Mouse (Mus musculus): ENCODE results near the gene Cmtm4. TPM values are rescaled to one million over a fixed set of nuclear protein-coding genes. Genes with fewer than 3 reads are reported as not detected.

The Cmtm4 gene
- polyA plus RNA-seq, 1 experiment from 2014 or later: 3.8 TPM

DNA sequence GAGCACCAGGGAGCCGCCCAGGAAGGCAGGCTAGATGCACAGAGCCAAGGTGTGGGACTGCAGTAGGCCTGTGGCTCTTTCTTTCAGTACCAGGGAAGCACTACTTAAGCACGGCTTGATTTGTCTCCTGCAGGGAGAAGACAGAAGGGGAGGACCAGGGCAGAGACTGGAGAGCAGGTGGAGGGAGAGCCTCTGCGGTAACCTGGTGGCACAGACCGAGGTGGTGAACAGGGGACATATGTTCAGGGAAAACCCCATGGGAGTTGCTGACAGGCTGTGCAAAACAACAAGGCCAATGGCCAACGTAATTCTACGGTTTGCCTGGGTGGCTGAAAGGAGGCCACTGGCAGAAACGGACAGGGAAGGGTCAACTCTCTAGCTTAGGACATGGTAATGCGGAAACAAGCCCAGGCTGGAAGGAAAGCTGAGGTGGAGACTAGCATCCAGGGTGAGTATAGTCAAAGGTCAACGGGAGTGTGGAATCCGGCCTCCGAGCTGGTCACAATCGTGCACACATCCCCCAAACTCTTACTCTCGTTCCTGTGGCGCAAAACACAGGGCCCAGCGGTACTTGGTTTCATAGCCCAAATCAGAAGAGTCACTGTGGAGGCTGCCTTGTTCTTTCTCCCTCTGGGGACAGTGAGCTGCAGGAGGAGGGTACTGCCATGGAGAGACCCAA, 35.7 kb downstream of the Cmtm4 start:
- no peaks in the 10 kb centered on the region for H3K9me3 ChIP-seq (ENCODE audit: control insufficient read depth, low read length)
- no peaks in the 10 kb centered on the region for H3K27me3 ChIP-seq (ENCODE audit: control insufficient read depth, insufficient read depth, low read length)
- no peak overlapping the region for H3K9ac ChIP-seq (ENCODE audit: low read depth, low read length)
- WGBS: 63% methylated on average over 15 of the region's 15 CpGs
- ATAC-seq (ENCODE audit: low FRiP score) (no peak), DNase-seq (ENCODE audit: low spot score) (no peak)
- H3K4me3 ChIP-seq (ENCODE audit: low read depth, low read length): no peak overlapping the region
- H3K4me2 ChIP-seq (replicated peaks; ENCODE audit: low read depth, low read length): no peak overlapping the region
- no peak overlapping the region for H3K27ac ChIP-seq (ENCODE audit: low read depth, low read length)
- H3K4me1 ChIP-seq (replicated peaks; ENCODE audit: control insufficient read depth, insufficient read depth, low read length): no peaks in the 10 kb centered on the region
- H3K36me3 ChIP-seq (ENCODE audit: control insufficient read depth, insufficient read depth, low read length): no peaks in the 10 kb centered on the region

DNA sequence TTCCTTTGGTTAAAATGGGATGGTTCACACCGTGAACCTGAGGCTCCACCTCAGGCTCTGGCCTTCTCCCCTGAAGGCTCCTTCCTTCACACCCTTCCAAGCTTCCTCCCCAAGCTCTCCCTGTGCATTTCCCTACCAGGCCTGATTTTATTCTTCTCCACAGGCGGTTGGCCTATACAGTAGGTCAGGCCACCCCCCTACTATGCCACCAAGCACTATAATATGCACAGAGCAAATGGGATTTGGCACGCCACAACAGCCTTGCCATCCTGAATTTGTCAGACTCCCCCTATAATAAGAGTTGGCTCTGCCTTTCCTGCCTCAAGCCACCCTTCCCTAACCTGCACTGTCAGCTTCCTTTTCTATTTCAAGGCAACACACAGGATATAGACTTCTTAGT, 37.0 kb downstream of the Cmtm4 start:
- H3K4me3 ChIP-seq (ENCODE audit: low read depth, low read length): no peak overlapping the region
- H3K9me3 ChIP-seq (ENCODE audit: control insufficient read depth, low read length): no peaks in the 10 kb centered on the region
- H3K36me3 ChIP-seq (ENCODE audit: control insufficient read depth, insufficient read depth, low read length): no peaks in the 10 kb centered on the region
- H3K27me3 ChIP-seq (ENCODE audit: control insufficient read depth, insufficient read depth, low read length): no peaks in the 10 kb centered on the region
- H3K4me1 ChIP-seq (replicated peaks; ENCODE audit: control insufficient read depth, insufficient read depth, low read length): no peaks in the 10 kb centered on the region
- H3K9ac ChIP-seq (ENCODE audit: low read depth, low read length): no peak overlapping the region
- 86% methylated on average over 3 of the region's 3 CpGs for WGBS
- DNase-seq (ENCODE audit: low spot score): no peak
- no peak overlapping the region for H3K27ac ChIP-seq (ENCODE audit: low read depth, low read length)
- ATAC-seq (ENCODE audit: low FRiP score): no peak
- no peak overlapping the region for H3K4me2 ChIP-seq (replicated peaks; ENCODE audit: low read depth, low read length)

DNA sequence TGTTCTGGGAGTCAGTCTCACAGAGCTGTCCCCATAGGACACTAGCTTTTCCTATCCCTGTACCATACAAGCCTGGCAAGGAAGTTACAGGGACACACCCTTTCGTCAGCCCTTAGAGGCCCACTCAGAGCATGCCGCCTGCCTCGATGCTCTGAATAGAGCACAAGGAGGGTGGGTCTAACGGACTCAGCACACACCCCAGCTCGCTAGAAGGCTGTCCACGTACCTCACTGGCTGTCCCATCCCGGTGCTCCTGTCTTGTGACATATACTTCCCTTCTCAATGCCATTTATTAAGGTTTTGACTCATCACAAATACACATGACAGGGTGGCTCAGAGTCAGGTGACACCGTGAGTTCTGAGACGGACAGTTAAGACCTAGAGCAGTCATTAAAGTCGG, 41.1 kb downstream of the Cmtm4 start:
- DNase-seq (ENCODE audit: low spot score): no peak
- no peak for ATAC-seq (ENCODE audit: low FRiP score)
- H3K9me3 ChIP-seq (ENCODE audit: control insufficient read depth, low read length): no peaks in the 10 kb centered on the region
- H3K36me3 ChIP-seq (ENCODE audit: control insufficient read depth, insufficient read depth, low read length): no peaks in the 10 kb centered on the region
- no peaks in the 10 kb centered on the region for H3K27me3 ChIP-seq (ENCODE audit: control insufficient read depth, insufficient read depth, low read length)
- no peak overlapping the region for H3K4me3 ChIP-seq (ENCODE audit: low read depth, low read length)
- no peak overlapping the region for H3K27ac ChIP-seq (ENCODE audit: low read depth, low read length)
- no peaks in the 10 kb centered on the region for H3K4me1 ChIP-seq (replicated peaks; ENCODE audit: control insufficient read depth, insufficient read depth, low read length)
- H3K9ac ChIP-seq (ENCODE audit: low read depth, low read length): no peak overlapping the region
- WGBS: 90% methylated on average over 10 of the region's 10 CpGs
- no peak overlapping the region for H3K4me2 ChIP-seq (replicated peaks; ENCODE audit: low read depth, low read length)

DNA sequence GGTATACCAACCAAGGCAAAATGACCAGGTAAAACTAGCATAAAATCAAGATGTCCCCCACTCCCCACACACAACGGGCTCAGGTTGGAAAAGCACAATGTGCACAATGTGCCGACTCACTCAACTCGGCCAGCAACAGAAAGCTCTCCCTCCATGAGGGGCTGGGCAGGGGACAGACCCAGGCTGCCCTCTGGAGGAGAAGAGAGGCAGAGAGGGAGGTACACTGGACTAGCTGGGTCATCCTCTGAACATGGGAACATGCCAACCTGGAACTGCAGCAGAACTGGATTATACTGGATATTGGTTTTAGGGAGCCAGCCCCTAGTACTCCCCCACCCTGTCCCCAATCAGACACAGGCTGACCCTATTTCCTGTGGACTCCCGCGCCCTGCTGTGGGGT, 42.4 kb downstream of the Cmtm4 start:
- no peak overlapping the region for H3K27ac ChIP-seq (ENCODE audit: low read depth, low read length)
- ATAC-seq (ENCODE audit: low FRiP score) (peak; percentile 64), DNase-seq (ENCODE audit: low spot score) (no peak)
- no peak overlapping the region for H3K4me2 ChIP-seq (replicated peaks; ENCODE audit: low read depth, low read length)
- no peaks in the 10 kb centered on the region for H3K36me3 ChIP-seq (ENCODE audit: control insufficient read depth, insufficient read depth, low read length)
- 66% methylated on average over 5 of the region's 5 CpGs for WGBS
- no peak overlapping the region for H3K4me3 ChIP-seq (ENCODE audit: low read depth, low read length)
- no peak overlapping the region for H3K9ac ChIP-seq (ENCODE audit: low read depth, low read length)
- H3K27me3 ChIP-seq (ENCODE audit: control insufficient read depth, insufficient read depth, low read length): no peaks in the 10 kb centered on the region
- H3K4me1 ChIP-seq (replicated peaks; ENCODE audit: control insufficient read depth, insufficient read depth, low read length): no peaks in the 10 kb centered on the region
- no peaks in the 10 kb centered on the region for H3K9me3 ChIP-seq (ENCODE audit: control insufficient read depth, low read length)

DNA sequence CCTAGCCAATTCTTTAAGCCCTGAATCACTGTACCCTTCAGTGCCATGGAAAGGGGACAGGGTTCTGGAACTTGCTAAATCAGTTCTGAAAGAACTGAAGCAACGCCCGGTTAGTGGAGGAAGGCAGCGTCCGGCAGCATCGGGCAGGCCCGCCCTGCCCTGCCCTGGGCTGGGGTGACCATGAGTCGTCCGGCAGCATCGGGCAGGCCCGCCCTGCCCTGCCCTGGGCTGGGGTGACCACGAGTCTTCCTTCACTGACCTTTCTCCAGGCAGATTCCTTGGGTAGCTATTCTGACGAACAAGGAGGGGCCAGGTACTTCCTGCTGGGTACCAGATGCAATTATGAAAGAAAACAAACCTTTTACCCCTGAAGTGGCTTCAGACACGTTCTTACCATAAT, 45.6 kb downstream of the Cmtm4 start:
- no peak for ATAC-seq (ENCODE audit: low FRiP score)
- Histone ChIP-seq H3K9ac (ENCODE audit: low read depth, low read length) (no peak overlapping the region), H3K4me3 (ENCODE audit: low read depth, low read length) (no peak overlapping the region), H3K36me3 (ENCODE audit: control insufficient read depth, insufficient read depth, low read length) (no peaks in the 10 kb centered on the region), H3K9me3 (ENCODE audit: control insufficient read depth, low read length) (no peaks in the 10 kb centered on the region), H3K27ac (ENCODE audit: low read depth, low read length) (no peak overlapping the region), H3K4me1 (replicated peaks; ENCODE audit: control insufficient read depth, insufficient read depth, low read length) (no peaks in the 10 kb centered on the region), H3K27me3 (ENCODE audit: control insufficient read depth, insufficient read depth, low read length) (no peaks in the 10 kb centered on the region), H3K4me2 (replicated peaks; ENCODE audit: low read depth, low read length) (no peak overlapping the region)
- WGBS: 89% methylated on average over 13 of the region's 13 CpGs
- no peak for DNase-seq (ENCODE audit: low spot score)

DNA sequence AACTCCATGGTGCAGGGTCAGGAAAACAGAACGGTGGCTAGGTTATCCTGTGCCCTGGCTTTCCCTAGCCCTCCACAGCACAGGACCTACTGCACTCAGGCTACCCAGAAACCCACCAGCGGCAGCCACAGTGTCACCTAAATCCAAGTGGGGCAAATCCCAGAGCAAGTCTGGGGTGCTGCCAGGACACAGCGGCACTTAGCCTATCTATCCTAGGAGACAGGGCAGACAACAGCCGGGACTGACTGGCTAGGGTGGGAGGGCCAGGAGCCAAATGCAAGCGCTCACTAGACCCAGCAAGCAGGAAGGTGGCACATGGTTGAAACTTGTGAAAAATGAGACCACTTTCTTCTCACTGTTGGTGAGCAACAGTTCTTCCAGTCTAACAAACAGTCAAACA, 46.6 kb downstream of the Cmtm4 start:
- no peaks in the 10 kb centered on the region for H3K36me3 ChIP-seq (ENCODE audit: control insufficient read depth, insufficient read depth, low read length)
- DNase-seq (ENCODE audit: low spot score) (no peak), ATAC-seq (ENCODE audit: low FRiP score) (no peak)
- H3K4me2 ChIP-seq (replicated peaks; ENCODE audit: low read depth, low read length): no peak overlapping the region
- 89% methylated on average over 5 of the region's 5 CpGs for WGBS
- H3K27ac ChIP-seq (ENCODE audit: low read depth, low read length): no peak overlapping the region
- H3K9ac ChIP-seq (ENCODE audit: low read depth, low read length): no peak overlapping the region
- no peaks in the 10 kb centered on the region for H3K27me3 ChIP-seq (ENCODE audit: control insufficient read depth, insufficient read depth, low read length)
- no peaks in the 10 kb centered on the region for H3K4me1 ChIP-seq (replicated peaks; ENCODE audit: control insufficient read depth, insufficient read depth, low read length)
- H3K9me3 ChIP-seq (ENCODE audit: control insufficient read depth, low read length): no peaks in the 10 kb centered on the region
- no peak overlapping the region for H3K4me3 ChIP-seq (ENCODE audit: low read depth, low read length)

DNA sequence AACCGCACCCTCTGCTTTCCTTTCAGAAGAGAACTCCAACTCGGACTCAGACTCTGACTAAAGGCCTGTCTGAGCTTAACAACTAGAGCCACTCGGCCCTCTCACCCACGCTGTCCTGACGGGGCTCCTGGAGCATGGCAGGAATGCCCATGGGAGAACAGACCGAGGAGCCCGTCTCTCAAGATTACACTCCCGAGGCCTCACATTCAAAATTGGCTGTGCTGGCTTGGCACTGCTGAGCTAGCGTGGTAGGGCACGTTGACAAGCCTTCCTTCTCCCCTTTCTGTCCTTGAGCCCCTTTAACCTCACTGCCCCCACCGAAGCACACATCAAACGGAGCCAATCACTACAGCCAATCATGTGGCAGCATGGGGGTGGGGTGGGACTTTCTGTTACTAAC, 48.9 kb downstream of the Cmtm4 start:
- Histone ChIP-seq H3K4me3 (ENCODE audit: low read depth, low read length) (no peak overlapping the region), H3K4me1 (replicated peaks; ENCODE audit: control insufficient read depth, insufficient read depth, low read length) (no peaks in the 10 kb centered on the region), H3K27ac (ENCODE audit: low read depth, low read length) (no peak overlapping the region), H3K4me2 (replicated peaks; ENCODE audit: low read depth, low read length) (no peak overlapping the region), H3K9ac (ENCODE audit: low read depth, low read length) (no peak overlapping the region), H3K36me3 (ENCODE audit: control insufficient read depth, insufficient read depth, low read length) (no peaks in the 10 kb centered on the region), H3K27me3 (ENCODE audit: control insufficient read depth, insufficient read depth, low read length) (no peaks in the 10 kb centered on the region), H3K9me3 (ENCODE audit: control insufficient read depth, low read length) (no peaks in the 10 kb centered on the region)
- no peak for DNase-seq (ENCODE audit: low spot score)
- WGBS: 60% methylated on average over 12 of the region's 12 CpGs
- no peak for ATAC-seq (ENCODE audit: low FRiP score)

DNA sequence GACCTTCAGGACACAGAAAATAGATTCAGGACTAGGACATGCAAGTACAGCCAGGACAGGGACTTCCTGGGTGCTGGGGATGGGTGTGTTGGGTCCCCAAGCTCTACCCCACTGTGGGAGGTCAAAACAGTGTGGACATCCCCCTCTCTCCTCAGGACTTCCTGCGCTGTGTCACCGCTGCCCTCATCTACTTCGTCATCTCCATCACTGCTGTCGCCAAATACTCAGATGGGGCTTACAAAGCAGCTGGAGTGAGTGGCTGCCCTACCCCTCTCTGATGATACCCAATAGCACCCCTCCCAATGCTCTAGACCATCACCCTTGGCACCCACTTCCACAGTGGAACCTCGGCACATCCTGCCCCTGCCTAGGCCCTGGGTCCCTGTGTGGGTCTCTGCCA, 51.0 kb downstream of the Cmtm4 start:
- Histone ChIP-seq H3K9ac (ENCODE audit: low read depth, low read length) (no peak overlapping the region), H3K27ac (ENCODE audit: low read depth, low read length) (no peak overlapping the region), H3K4me3 (ENCODE audit: low read depth, low read length) (no peak overlapping the region), H3K4me1 (replicated peaks; ENCODE audit: control insufficient read depth, insufficient read depth, low read length) (no peaks in the 10 kb centered on the region), H3K4me2 (replicated peaks; ENCODE audit: low read depth, low read length) (no peak overlapping the region), H3K9me3 (ENCODE audit: control insufficient read depth, low read length) (no peaks in the 10 kb centered on the region), H3K27me3 (ENCODE audit: control insufficient read depth, insufficient read depth, low read length) (no peaks in the 10 kb centered on the region), H3K36me3 (ENCODE audit: control insufficient read depth, insufficient read depth, low read length) (no peaks in the 10 kb centered on the region)
- ATAC-seq (ENCODE audit: low FRiP score): no peak
- no peak for DNase-seq (ENCODE audit: low spot score)
- 93% methylated on average over 5 of the region's 5 CpGs for WGBS

DNA sequence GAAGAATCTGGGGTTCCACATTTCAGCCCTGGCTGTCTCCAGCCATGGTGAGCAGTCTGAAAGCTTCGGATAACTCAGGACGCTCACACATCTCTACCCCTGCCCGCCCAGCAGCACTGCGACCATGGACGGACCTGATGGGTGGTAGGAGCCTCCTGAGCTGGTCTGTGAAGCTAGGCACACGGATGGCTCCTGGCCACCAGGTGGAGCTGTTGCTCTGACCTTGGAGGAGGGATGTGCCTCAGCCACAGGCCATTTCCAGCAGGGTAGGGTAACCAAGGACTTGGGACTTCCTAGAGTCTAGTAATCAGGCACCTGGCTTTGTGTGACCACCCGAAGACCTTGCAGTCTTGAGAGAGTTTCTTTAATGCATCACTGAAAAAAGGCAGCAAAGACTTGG, 51.6 kb downstream of the Cmtm4 start:
- Histone ChIP-seq H3K4me3 (ENCODE audit: low read depth, low read length) (no peak overlapping the region), H3K4me1 (replicated peaks; ENCODE audit: control insufficient read depth, insufficient read depth, low read length) (no peaks in the 10 kb centered on the region), H3K27me3 (ENCODE audit: control insufficient read depth, insufficient read depth, low read length) (no peaks in the 10 kb centered on the region), H3K36me3 (ENCODE audit: control insufficient read depth, insufficient read depth, low read length) (no peaks in the 10 kb centered on the region), H3K27ac (ENCODE audit: low read depth, low read length) (no peak overlapping the region), H3K9me3 (ENCODE audit: control insufficient read depth, low read length) (no peaks in the 10 kb centered on the region), H3K4me2 (replicated peaks; ENCODE audit: low read depth, low read length) (no peak overlapping the region), H3K9ac (ENCODE audit: low read depth, low read length) (no peak overlapping the region)
- peak; percentile 37; the same call in 1 of the 2 replicates for ATAC-seq (ENCODE audit: low FRiP score)
- peak; percentile 94 for DNase-seq (ENCODE audit: low spot score)
- 15% methylated on average over 7 of the region's 7 CpGs for WGBS

Measured in hindbrain, embryonic 11.5 days (tissue).